Mouse (Mus musculus) gastrocnemius, postnatal 10 days (tissue): Measurements from ENCODE around the gene Eps8. TPM values are rescaled to one million over a fixed set of nuclear protein-coding genes. Genes with fewer than 3 reads are reported as not detected.

Experiments used
- DNase-seq: peaks from one replicate; pipeline ENCODE4 v3.0.0; 2021; ENCODE audit warnings: mixed read lengths
- total RNA-seq, 2 experiments: library from RNA; stranded (reverse); gene quantifications; 2 replicates each; pipeline ENCODE4 v1.2.3; 2021

The Eps8 gene
- total RNA-seq, 2 experiments from 2014 or later, result 11.4 to 14.7 TPM

DNA sequence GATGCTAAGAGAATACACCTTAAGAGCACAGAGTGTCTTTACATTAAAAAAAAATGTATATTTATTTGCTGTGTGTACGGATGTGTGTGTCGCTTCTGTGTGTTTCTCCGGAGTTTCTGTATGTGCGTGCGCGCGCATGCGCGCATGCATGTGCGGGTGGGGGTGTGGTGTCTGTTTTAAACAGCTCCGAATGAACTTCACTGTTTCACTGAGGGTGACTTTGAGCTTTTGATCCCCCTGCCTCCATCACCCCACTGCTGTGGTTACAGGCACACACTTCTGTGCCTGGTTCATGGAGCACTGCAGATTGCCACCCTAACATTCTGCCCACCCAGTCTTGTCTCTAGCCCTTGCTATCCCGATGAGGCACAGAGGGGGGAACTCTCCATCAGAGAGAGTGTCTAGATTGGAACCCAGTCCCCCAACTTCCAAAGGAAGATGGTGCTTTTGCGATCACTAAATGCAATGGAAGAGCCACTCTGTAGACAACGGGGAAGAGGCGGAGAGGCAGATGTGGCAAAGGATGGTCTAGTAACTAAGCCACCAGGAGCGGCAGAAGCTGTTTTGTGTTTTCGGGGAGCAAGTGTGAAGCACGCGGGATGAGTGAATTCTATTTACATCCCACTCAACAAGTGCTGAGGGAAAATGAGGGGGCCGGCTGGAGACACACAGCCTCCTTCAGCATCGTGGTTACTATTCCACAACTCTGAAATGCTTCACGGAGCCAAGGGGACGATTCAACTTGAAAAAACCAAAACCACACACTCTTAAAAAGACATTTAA is 7.1 kb upstream of the Eps8 start:
- no peak for DNase-seq

DNA sequence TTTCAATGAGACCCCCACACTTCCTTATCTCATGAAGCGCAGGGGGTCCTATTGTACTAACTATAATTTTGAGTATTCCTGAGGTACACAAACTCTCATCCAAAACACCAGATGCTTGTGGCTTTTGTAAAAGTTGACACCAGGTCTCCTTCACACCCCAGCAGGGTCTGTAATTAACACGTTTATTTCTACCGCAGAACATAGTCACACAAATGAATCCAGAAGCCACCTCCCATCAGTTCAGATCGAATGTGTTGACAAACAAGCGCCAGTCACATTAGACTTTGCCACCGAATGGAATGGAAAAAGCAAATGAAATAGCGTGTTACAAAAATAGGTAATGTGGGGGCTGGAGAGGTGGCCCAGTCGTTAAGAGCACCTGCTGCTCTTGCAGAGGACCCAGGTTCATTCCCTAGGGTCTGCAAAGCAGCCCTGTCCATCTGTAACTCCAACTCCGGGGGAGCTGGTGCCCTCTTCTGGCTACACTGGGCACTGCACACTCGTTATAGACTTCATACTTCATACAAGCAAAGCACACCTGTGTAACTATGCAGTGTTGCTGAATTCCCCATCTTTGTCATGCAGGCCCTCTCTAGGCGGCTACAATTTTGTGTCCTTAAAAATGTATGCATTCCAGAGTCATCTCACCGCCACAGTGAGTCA is 3.9 kb upstream of the Eps8 start:
- no peak for DNase-seq

DNA sequence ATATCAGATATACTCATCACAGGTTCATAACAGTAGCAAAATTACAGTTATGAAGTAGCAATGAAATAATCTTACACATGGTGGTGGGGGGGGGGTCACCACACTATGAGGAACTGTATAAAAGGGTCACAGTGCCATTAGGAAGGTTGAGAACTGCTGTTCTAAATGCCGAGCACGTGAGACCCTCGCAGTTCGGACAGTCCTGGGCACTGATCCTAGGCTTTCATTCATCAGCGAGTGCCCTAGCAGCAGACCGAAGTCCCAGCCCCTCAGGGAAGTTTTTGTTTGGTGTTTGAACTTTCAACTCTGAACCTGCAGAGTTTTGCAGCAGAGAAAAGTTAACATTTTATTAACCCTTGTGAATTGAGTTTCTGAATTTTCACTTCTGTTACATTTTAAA is 2.5 kb upstream of the Eps8 start:
- DNase-seq, result no peak

- no peak for DNase-seq
Measured at GRCm38 (mm10) chr6:137649528-137649927, 5.1 kb downstream of the Eps8 start.

- DNase-seq, result peak; percentile 80
Measured at GRCm38 (mm10) chr6:137649068-137649480, 5.6 kb downstream of the Eps8 start.

DNA sequence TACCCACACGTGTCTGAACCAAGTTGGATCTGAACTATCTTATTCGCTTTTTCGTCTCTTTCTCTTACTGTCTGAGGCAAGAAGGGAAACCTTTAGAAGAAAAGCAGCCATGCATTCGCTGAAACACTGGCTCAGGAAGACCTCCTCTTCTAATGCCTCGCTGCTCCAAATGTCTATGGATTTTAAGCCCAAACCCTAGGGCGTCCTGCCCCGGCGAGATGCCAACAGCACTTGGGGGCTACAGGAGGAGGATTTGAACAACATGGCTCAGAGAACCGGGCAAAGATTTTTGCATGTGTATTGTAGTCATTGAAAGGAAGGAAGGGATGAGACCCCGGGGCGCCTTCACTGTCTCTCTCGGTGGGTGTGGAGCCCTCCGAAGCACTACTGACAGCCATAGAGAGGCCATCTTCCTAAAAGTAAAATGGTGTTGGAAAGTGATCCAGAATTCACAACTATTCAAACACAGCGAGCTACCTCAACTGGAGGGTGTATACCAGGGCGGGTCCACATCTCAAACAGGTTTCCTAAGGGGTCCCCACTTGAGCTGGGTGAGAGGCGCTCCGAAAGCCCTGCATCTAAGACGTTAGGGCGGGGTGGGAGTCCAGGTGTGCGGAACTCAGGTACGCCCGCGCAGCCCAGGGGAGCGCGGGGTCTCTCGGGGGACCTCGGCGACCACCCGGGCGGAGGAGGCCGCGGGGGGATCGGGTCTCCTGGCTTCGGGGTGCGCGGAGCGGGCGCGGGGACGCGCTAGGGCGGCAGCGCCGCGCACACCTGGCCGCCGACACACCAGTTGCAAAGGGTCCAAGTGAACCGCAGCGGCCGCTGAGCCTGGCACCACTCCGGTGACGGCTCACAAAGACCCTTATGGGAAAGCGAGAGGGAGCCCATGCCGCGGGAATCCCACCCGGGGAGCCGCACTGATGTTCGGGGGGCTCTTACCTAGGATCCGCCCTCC is 6.3 kb downstream of the Eps8 start:
- peak; percentile 48 for DNase-seq

DNA sequence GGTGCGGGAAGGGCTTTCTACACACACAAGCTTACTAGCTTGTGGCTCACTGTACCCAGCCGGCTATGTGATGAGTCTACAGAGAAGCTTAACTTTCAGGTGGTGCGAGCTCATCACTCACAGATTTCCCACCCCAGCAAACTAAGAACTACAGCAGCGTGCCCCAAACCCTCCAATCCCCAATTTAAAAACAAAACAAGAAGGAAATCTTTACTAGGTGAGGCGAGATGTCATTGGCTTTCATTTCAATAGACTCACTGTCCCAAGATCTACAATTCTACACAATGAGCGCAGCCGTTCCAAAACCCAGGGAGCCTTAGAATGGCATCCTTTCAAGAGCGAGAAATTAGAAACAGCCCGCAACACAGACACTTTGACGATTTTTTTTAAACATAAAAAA is 7.0 kb downstream of the Eps8 start:
- DNase-seq, result no peak

DNA sequence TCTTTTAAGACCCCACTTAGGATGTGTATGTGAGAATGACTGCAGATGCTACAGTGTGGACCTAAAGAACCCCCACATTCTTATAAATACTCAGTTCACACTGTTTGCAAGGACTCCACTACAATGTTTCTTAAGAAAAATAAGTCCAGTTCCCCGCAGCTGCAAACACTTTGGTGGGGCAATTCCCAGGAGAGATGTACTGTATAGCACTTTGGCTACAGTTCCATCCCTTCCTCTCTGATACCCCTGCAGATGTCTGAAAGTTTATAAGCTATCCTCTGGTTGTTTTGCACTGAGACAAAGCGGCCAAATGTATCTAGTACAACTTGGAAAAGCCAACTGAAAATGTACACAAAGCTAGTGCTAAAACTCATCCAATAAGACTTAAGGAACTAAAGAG is 8.0 kb downstream of the Eps8 start:
- no peak for DNase-seq

GRCm38 (mm10) chr6:137644893-137645292 is 9.8 kb downstream of the Eps8 start:
- no peak for DNase-seq

GRCm38 (mm10) chr6:137643814-137644213 is 10.9 kb downstream of the Eps8 start:
- no peak for DNase-seq

DNA sequence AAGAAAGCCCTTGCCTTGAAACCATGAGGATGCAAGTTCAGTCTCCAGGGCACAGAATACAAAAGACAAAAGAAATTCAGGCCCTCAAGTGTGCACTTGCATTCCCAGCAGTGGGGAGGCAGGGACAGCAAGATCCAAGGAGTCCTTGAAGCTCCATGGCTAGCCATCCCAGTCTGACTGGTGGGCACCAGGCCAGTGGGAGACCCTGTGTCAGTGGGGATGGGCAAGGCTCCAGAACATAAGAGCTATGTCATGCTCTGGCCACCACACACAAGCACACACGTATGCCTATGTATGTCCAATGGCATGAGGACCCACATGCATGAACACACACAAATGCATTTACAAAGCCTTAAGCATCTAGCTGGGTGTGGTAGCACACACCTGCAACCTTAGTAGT is 13.0 kb downstream of the Eps8 start:
- no peak for DNase-seq

DNA sequence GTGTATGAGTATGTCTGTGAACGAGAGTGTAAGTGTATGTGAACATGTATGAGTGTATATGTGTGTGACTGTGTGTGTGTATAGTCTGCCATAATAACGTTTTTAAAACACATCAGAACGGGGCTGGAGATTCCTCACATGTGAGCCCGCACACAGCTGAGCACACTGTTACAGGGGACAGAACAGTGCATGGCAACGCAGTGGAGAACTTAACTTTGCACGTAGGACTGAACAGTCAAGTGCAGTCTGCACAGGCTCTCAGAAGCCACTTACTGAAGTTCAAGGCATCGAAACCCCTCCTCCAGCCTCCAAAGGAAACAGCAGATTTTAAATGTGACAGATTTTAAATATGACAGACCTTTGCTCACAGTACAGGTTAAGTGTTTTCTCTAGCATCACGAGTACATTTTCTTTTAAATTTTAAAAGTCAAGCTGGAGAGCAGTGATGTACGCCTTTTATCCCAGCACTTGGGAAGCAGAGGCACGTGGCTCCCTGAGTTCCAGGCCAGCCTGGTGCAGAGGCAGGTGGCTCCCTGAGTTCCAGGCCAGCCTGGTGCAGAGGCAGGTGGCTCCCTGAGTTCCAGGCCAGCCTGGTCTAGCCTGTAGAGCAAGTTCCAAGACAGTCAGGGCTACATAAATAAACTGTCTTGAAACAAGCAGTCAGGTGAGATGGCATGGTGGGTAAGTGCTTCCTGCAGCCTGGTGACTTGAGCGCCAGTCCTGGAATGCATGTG is 15.7 kb downstream of the Eps8 start:
- no peak for DNase-seq

- DNase-seq, result no peak
Measured at GRCm38 (mm10) chr6:137637443-137637842, 17.2 kb downstream of the Eps8 start.

DNA sequence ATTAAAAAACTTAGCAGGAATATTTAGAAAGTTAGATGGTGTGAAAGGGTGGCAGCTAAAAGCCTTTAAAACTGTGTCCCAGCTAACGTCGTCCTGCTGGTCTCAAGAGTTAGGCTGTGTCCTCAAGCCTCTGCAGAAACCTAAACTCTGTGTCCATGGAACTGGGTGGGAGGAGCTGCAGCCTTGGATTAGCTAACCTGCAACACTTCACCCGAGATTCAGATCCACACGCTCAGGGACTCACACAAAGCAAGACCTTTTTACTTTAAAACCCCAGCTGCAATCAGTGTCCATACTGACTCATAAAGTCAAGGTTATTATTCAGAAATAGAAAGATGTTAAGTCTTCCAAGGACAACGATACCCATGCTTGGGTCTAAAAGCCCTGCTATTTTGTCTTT is 18.5 kb downstream of the Eps8 start:
- no peak for DNase-seq

DNA sequence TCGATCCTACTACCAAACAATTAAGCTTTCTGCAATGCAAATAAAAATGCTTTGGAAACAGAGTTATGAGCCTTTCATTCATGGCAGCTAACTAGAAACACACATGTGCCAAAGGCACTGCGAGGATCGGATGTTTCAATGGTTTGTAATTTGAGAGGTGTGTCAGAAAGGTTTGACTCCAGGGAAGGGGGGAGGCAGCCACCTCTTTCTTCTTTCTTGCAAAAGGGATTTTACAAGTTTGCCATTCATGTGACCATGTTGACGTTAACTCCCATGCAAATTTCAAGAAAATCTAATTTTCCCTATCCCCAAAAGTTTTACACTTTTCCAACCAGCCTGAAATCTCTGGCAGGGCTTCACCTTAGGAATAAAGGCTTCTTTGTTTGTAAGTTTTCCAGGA is 21.1 kb downstream of the Eps8 start:
- DNase-seq, result no peak

GRCm38 (mm10) chr6:137633121-137633520 is 21.6 kb downstream of the Eps8 start:
- DNase-seq, result no peak

DNA sequence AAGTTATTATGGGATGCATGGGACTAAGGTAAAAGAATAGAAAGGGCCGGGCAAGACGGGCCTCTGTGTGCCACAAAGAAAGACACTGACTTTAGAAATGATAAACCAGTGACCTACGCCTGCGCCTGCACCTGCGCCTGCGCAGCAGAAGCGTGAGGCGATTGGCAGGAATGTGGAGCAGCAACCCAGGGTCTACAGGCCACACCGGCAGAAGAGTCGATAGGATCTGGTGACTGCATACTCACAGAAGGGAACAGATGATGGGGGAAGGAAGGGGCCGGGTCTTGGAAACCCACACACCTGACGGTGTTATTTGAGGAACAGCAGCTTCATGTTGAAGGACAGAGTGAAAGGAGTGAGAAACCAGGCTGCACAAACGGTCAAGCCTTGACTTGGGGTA is 24.3 kb downstream of the Eps8 start:
- no peak for DNase-seq

DNA sequence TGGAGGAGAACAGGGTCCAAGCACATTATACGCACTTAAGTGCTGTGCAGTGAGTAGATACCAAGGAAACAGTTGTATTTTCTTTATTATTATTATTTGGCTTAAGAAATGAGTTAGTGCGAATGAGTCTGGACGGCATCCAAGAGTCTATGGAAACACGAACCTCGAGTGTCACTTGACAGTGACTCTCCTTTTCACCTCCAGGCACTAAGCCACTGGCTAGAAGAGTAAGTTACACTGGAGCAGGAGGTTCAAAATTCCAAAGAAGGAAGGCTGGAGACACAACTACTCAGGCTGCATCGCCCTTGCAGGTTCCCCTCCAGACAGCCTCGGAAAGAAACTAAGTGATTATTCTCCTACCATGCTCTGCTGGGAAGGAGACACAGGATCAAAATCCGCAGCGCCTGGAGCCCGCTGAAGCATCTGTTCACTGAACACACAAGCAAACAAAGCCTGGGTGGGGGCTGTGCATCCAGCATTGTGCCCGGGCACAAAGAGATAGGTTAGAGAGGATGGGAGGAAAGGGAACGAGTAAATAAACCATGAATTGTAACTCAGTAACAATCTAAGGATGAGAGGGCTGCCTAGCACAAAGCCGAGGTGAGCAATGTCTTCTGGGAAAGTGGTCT is 25.0 kb downstream of the Eps8 start:
- no peak for DNase-seq

DNA sequence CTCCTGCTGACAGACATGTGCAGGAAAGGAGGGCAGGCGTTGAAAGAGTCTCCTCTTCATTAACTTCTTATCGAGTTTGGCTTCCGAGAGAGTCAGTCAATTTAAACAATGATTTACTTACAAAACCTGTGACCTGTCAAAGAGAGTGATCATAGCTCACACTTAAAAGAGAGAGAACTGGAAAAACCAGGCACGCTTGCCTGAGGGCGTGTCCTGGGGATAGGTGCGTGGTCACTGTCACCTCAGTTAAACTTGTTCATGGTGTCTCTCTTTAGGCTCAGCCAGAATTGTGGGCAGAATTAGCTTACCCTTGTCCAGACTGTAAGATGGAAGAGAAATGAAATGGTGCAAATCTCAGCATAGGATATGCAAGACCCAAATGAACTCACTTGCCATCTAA is 26.0 kb downstream of the Eps8 start:
- DNase-seq, result no peak

DNA sequence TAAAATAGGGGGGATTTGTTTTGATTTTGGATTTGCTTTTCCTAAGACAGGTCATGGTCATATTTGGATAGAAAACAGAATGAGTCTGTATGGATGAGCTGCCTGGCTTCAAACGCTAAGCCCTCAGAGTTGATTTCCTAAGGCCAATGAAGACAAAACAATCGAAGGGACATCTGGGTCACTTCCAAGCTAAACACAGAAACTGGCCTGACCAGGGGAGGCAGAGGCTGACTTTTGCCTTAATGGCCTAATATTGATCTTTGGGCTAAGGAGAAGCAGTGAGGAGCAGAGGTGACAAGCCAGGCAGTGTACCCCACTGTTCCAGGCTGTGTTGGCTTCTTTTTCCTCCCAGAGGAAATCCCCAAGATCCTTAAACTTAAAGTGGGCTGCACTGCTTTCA is 33.7 kb downstream of the Eps8 start:
- no peak for DNase-seq

GRCm38 (mm10) chr6:137613903-137614302 is 40.8 kb downstream of the Eps8 start:
- DNase-seq, result peak; percentile 38
